Mouse (Mus musculus) thymus, adult 2 months (tissue): ENCODE data around the gene Exosc6.

ENCODE experiments used
- CTCF ChIP-seq: fragments of 200-500 bp; IDR thresholded peaks from 2 replicates; pipeline ENCODE4 v1.5.1; 2012; ENCODE audit warnings: mild to moderate bottlenecking, control low read depth, low read length, moderate library complexity, borderline replicate concordance; ENCODE audit not compliant: control insufficient read depth, poor library complexity, insufficient read depth; ENCODE audit errors: extremely low read depth
- POLR2A ChIP-seq: fragments of 200-500 bp; IDR thresholded peaks from 2 replicates; pipeline ENCODE4 v1.6.1; 2012; ENCODE audit warnings: mild to moderate bottlenecking, low read length, control low read depth, moderate library complexity; ENCODE audit not compliant: control insufficient read depth, poor library complexity, insufficient read depth; ENCODE audit errors: extremely low read depth

DNA sequence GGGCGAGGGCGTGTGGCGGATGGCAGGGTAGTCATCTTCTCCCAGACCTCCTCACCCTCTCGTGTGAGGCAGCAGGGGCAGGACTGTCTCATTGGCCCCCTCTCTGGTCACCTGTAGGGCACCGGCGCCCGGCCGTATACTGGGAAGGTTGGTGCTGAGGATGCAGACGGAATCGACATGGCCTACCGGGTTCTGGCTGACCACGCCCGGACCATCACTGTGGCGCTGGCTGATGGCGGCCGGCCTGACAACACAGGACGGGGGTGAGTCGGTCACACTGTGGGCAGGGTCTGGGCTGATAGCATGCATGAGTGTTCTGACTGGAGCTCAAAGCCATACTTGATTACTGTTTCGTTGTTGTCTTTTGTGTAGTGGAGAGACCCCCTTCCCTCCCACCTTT lies 13.6 kb upstream of the Exosc6 start:
- TF ChIP-seq CTCF (no peak), POLR2A (no peak)
